Mouse (Mus musculus): ENCODE measurements at regions not wholly inside any gene's neighbourhood (a gene's known extent, or its start where the extent isn't known, plus 50 kb on each side); places are given as distances from the start of the nearest gene placed in this dataset.

DNA sequence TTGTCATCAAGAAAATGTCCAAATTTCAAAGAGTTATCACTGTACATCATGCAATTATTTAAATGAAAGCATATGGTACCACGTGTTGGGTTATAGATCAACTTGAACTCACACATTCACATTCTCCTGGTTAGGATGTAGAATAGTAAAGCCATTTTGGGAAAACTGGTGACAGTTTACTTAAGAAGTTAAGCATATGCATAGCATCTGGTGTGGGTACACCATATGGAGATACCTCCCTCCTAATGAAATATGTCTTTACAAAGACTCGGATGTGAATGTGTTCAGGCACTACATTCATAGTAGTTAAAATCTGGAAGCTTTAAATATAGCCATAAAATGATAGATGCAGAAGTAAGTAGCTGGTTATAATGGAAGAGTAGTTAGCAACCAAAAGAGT is 542.0 kb downstream of the Dhx35 start:
- Histone ChIP-seq H3K4me1 (ENCODE audit: control insufficient read depth, insufficient read depth, insufficient read length) (no peaks in the 10 kb centered on the region), H3K4me3 (ENCODE audit: extremely low read depth, insufficient read depth, insufficient read length) (no peak overlapping the region), H3K36me3 (ENCODE audit: control insufficient read depth, insufficient read depth, low read length) (no peaks in the 10 kb centered on the region), H3K27ac (ENCODE audit: insufficient read depth, low read length) (no peak overlapping the region), H3K27me3 (ENCODE audit: control insufficient read depth, insufficient read depth, low read length) (no peaks in the 10 kb centered on the region)
- no peak for DNase-seq (ENCODE audit: low read depth in 1 of 2, low spot score in 2 of 2)
- no peak for TF ChIP-seq CTCF (IDR thresholded peaks at IDR 0.05; ENCODE audit: extremely low read depth, insufficient read depth, insufficient read length, insufficient replicate concordance)
- no peak for TF ChIP-seq POLR2A (IDR thresholded peaks at IDR 0.05; ENCODE audit: low read depth, low read length)
- WGBS = 74% methylated on average over 2 of the region's 2 CpGs

DNA sequence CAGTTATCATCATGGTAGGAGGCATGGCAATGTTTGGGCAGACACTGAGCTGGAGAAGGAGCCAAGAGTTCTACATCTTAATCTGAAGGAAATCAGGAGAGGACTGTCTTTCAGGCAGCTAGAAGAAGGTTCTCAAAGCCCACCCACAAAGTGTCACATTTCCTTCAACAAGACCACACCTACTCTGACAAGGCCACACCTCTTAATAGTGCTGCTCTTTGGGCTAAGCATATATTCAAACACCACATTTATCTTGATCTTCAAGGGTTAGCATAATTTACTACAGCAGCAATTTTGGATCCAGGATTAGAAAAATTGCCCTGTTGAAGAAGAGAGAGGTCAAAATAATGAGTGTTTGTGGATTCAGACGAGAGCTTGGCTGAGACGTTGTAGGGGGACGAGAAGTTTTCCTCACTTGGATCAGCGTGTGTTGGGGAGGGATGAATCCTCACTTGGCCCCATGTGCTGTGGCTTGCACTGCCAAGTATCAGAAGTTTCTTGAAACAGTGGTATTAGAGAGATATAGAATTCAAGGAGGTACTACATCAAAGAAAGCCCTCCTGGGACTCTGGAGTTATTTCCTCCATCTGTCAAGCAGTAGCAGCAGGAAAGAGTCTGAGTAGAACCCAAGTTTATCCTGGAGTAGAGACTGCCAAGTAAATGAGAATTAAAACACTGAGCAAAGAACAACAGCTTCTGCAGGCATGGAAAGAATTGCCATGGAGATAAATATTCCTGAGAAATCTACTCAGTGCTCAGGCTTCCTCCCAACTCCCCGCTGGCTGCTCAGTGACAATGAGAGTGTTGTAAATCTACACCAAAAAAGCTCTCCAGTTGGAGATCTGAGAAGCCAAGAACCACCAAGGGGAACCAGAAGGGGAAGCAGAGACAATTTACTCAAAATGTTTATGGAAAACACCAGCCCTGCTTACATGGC is 549.3 kb downstream of the Dhx35 start:
- no peaks in the 10 kb centered on the region for H3K36me3 ChIP-seq (ENCODE audit: control insufficient read depth, insufficient read depth, low read length)
- no peaks in the 10 kb centered on the region for H3K27me3 ChIP-seq (ENCODE audit: control insufficient read depth, insufficient read depth, low read length)
- no peak overlapping the region for H3K27ac ChIP-seq (ENCODE audit: insufficient read depth, low read length)
- H3K4me1 ChIP-seq (ENCODE audit: control insufficient read depth, insufficient read depth, insufficient read length) = no peaks in the 10 kb centered on the region
- H3K4me3 ChIP-seq (ENCODE audit: extremely low read depth, insufficient read depth, insufficient read length) = no peak overlapping the region
- no peak for TF ChIP-seq POLR2A (IDR thresholded peaks at IDR 0.05; ENCODE audit: low read depth, low read length)
- TF ChIP-seq CTCF (IDR thresholded peaks at IDR 0.05; ENCODE audit: extremely low read depth, insufficient read depth, insufficient read length, insufficient replicate concordance) = no peak
- 72% methylated on average over 5 of the region's 5 CpGs for WGBS
- no peak for DNase-seq (ENCODE audit: low read depth in 1 of 2, low spot score in 2 of 2)

DNA sequence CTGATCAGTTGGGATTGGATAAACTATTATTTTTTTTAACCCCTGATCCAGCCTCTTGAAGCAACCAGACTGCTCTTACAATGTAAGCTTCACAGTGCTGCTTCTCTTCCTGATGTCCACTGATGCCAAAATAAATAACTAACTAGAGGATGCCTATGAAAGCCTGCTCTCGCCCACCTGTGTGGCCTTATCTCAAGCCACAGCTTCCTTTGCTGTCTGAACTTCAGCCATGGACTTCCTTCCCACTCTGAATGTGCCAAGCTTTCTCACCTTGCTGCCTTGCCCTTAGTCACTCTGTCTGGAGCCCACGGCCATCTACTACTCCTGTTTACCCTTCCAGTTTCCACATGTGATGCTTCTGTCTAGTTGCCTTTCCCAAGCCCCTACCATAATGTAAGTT is 559.6 kb downstream of the Dhx35 start:
- H3K27me3 ChIP-seq (ENCODE audit: control insufficient read depth, insufficient read depth, low read length) = no peaks in the 10 kb centered on the region
- H3K27ac ChIP-seq (ENCODE audit: insufficient read depth, low read length) = no peak overlapping the region
- no peak for DNase-seq (ENCODE audit: low read depth in 1 of 2, low spot score in 2 of 2)
- no peaks in the 10 kb centered on the region for H3K36me3 ChIP-seq (ENCODE audit: control insufficient read depth, insufficient read depth, low read length)
- H3K4me1 ChIP-seq (ENCODE audit: control insufficient read depth, insufficient read depth, insufficient read length) = no peaks in the 10 kb centered on the region
- H3K4me3 ChIP-seq (ENCODE audit: extremely low read depth, insufficient read depth, insufficient read length) = no peak overlapping the region
- no peak for TF ChIP-seq CTCF (IDR thresholded peaks at IDR 0.05; ENCODE audit: extremely low read depth, insufficient read depth, insufficient read length, insufficient replicate concordance)
- TF ChIP-seq POLR2A (IDR thresholded peaks at IDR 0.05; ENCODE audit: low read depth, low read length) = no peak
- WGBS = 10% methylated on average over 2 of the region's 2 CpGs

DNA sequence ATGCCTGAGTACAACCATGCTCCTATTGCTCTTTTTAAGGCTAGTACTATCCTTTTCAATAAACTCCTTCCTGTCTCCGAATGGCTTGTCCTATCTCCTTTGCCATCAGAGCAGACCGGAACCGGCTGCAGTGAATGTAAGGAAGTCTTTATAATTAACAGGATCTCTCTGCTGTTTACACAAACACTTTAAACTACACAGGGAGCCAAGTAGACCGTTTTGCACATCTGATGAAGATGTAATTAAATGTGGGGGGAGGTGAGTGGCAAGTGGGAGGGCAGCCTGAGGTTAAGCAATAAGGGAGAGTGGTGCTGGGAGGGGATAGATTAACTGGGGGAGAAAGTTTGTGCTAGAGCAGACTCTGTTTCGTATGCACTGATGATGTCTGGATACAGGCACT is 561.9 kb downstream of the Dhx35 start:
- H3K27ac ChIP-seq (ENCODE audit: insufficient read depth, low read length) = no peak overlapping the region
- DNase-seq (ENCODE audit: low read depth in 1 of 2, low spot score in 2 of 2) = no peak
- no peak overlapping the region for H3K4me3 ChIP-seq (ENCODE audit: extremely low read depth, insufficient read depth, insufficient read length)
- TF ChIP-seq POLR2A (IDR thresholded peaks at IDR 0.05; ENCODE audit: low read depth, low read length) (no peak), CTCF (IDR thresholded peaks at IDR 0.05; ENCODE audit: extremely low read depth, insufficient read depth, insufficient read length, insufficient replicate concordance) (no peak)
- H3K4me1 ChIP-seq (ENCODE audit: control insufficient read depth, insufficient read depth, insufficient read length) = no peaks in the 10 kb centered on the region
- 16% methylated on average over 5 of the region's 5 CpGs for WGBS
- no peaks in the 10 kb centered on the region for H3K36me3 ChIP-seq (ENCODE audit: control insufficient read depth, insufficient read depth, low read length)
- H3K27me3 ChIP-seq (ENCODE audit: control insufficient read depth, insufficient read depth, low read length) = no peaks in the 10 kb centered on the region

DNA sequence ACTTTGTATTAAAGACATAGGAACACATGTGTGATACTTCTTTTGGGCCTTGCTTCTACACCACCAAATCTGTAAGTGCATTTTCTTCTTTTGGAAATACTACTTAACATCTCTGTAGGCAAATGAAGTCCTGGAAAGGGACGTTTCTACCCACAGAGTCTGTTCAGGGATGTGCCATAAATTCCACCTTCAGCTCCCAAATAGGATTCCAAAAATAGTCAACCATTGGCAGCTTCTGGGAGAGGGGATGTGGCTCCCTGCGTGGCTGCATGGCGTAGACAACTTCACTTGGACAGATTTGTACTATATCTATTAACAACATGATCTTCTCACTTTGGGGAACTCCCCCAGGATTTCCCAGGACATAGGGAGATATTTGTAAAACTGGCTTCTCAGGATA is 566.8 kb downstream of the Dhx35 start:
- DNase-seq (ENCODE audit: low read depth in 1 of 2, low spot score in 2 of 2) = no peak
- TF ChIP-seq POLR2A (IDR thresholded peaks at IDR 0.05; ENCODE audit: low read depth, low read length) (no peak), CTCF (IDR thresholded peaks at IDR 0.05; ENCODE audit: extremely low read depth, insufficient read depth, insufficient read length, insufficient replicate concordance) (no peak)
- Histone ChIP-seq H3K4me1 (ENCODE audit: control insufficient read depth, insufficient read depth, insufficient read length) (no peaks in the 10 kb centered on the region), H3K27me3 (ENCODE audit: control insufficient read depth, insufficient read depth, low read length) (no peaks in the 10 kb centered on the region), H3K27ac (ENCODE audit: insufficient read depth, low read length) (no peak overlapping the region), H3K36me3 (ENCODE audit: control insufficient read depth, insufficient read depth, low read length) (no peaks in the 10 kb centered on the region), H3K4me3 (ENCODE audit: extremely low read depth, insufficient read depth, insufficient read length) (no peak overlapping the region)
- 75% methylated on average over 3 of the region's 3 CpGs for WGBS

DNA sequence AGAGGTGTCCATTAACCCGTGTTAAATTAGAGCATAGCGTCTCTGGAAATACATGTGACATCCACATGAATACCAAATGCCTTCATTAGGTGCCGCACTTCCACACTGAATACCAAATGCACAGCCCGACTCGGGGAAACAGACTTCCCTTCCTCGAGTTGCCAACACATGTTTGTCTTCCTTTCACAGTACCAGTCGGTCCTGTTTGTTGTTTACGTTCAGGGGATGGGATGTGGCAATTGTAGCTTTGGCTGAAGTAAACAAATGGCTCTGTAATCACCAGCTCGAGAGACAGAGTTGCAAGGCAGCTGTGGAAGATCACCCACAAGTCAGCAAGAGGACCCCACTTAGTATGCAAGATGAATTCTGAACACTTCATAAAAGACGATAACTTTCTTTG is 598.3 kb downstream of the Dhx35 start:
- H3K27ac ChIP-seq (ENCODE audit: insufficient read depth, low read length) = no peak overlapping the region
- WGBS = 46% methylated on average over 10 of the region's 10 CpGs
- DNase-seq (ENCODE audit: low read depth in 1 of 2, low spot score in 2 of 2) = no peak
- TF ChIP-seq CTCF (IDR thresholded peaks at IDR 0.05; ENCODE audit: extremely low read depth, insufficient read depth, insufficient read length, insufficient replicate concordance) (no peak), POLR2A (IDR thresholded peaks at IDR 0.05; ENCODE audit: low read depth, low read length) (no peak)
- H3K4me3 ChIP-seq (ENCODE audit: extremely low read depth, insufficient read depth, insufficient read length) = no peak overlapping the region
- no peaks in the 10 kb centered on the region for H3K27me3 ChIP-seq (ENCODE audit: control insufficient read depth, insufficient read depth, low read length)
- no peaks in the 10 kb centered on the region for H3K36me3 ChIP-seq (ENCODE audit: control insufficient read depth, insufficient read depth, low read length)
- no peaks in the 10 kb centered on the region for H3K4me1 ChIP-seq (ENCODE audit: control insufficient read depth, insufficient read depth, insufficient read length)
